Mouse (Mus musculus): ENCODE measurements around the gene Emc6. TPM values are rescaled to one million over a fixed set of nuclear protein-coding genes. Genes with fewer than 3 reads are reported as not detected.

Gene Emc6
- total RNA-seq (2014; rRNA removed; ENCODE audit: low replicate concordance) (122 and 178 TPM in 2 replicates), polyA plus RNA-seq (2015; fragmentation: Nextera tagmentation; extraction: Ambion mirVana) (123 and 132 TPM in 2 replicates)

- ATAC-seq (ENCODE audit: insufficient read depth, low read depth) = peak; percentile 97
- under 1% methylated on average over 71 of the region's 81 CpGs for whole genome bisulfite sequencing
- H3K4me2 ChIP-seq (ENCODE audit: low read depth, low read length) = peak within 1 kb of the TSS; percentile 86
Observed at GRCm38 (mm10) chr11:73176608-73177508, at the start of gene Emc6, which contains the start of gene Tax1bp3. Emc6 (minus strand) TSS chr11:73177037. Tax1bp3 (plus strand) TSS chr11:73177083.

GRCm38 (mm10) chr11:73225856-73226255 is 49.0 kb upstream of the Emc6 start:
- TF ChIP-seq EP300 (IDR thresholded peaks at IDR 0.05; ENCODE audit: low read depth) (no peak), CTCF (IDR thresholded peaks at IDR 0.05; ENCODE audit: low read depth) (no peak)
- DNase-seq (ENCODE audit: low spot score) = no peak
- no peaks in the 10 kb centered on the region for H3K27me3 ChIP-seq (ENCODE audit: control insufficient read depth, insufficient read depth, low read length)
- H3K36me3 ChIP-seq (replicated peaks; ENCODE audit: control insufficient read depth, insufficient read depth, low read length) = no peaks in the 10 kb centered on the region
- no peak overlapping the region for H3K27ac ChIP-seq (ENCODE audit: low read depth)
- no peak overlapping the region for H3K4me2 ChIP-seq (ENCODE audit: low read depth, low read length)
- ATAC-seq (ENCODE audit: insufficient read depth, low read depth) = no peak
- H3K9me3 ChIP-seq (replicated peaks; ENCODE audit: control insufficient read depth, low read length) = no peaks in the 10 kb centered on the region
- H3K4me3 ChIP-seq (ENCODE audit: low read depth, low read length) = no peak overlapping the region
- H3K9ac ChIP-seq (replicated peaks; ENCODE audit: low read depth, low read length) = no peak overlapping the region
- H3K4me1 ChIP-seq (ENCODE audit: control insufficient read depth, insufficient read depth) = no peaks in the 10 kb centered on the region
- WGBS = 80% methylated on average over 6 of the region's 6 CpGs

More at GRCm38 (mm10) chr11:73176608-73177508, at the start of gene Emc6, which contains the start of gene Tax1bp3:
- Histone ChIP-seq H3K4me1 (ENCODE audit: control insufficient read depth, insufficient read depth) (peaks cover 28% of the 10 kb centered on the region; the same call in 1 of the 2 replicates), H3K36me3 (replicated peaks; ENCODE audit: control insufficient read depth, insufficient read depth, low read length) (peaks cover 21% of the 10 kb centered on the region), H3K9me3 (replicated peaks; ENCODE audit: control insufficient read depth, low read length) (no peaks in the 10 kb centered on the region), H3K4me3 (ENCODE audit: low read depth, low read length) (peak within 1 kb of the TSS; percentile 77), H3K27me3 (ENCODE audit: control insufficient read depth, insufficient read depth, low read length) (no peaks in the 10 kb centered on the region), H3K27ac (ENCODE audit: low read depth) (peak within 1 kb of the TSS; percentile 97), H3K9ac (replicated peaks; ENCODE audit: low read depth, low read length) (peak within 1 kb of the TSS; percentile 83)
- DNase-seq (ENCODE audit: low spot score) = peak; percentile 99
- peak; percentile 23; the same call in 1 of the 2 replicates for TF ChIP-seq EP300 (IDR thresholded peaks at IDR 0.05; ENCODE audit: low read depth)
- TF ChIP-seq CTCF (IDR thresholded peaks at IDR 0.05; ENCODE audit: low read depth) = no peak

- peak; percentile 49 for TF ChIP-seq CTCF (IDR thresholded peaks at IDR 0.05; ENCODE audit: low read depth)
- no peak for TF ChIP-seq EP300 (IDR thresholded peaks at IDR 0.05; ENCODE audit: low read depth)
- 72% methylated on average over 2 of the region's 2 CpGs for WGBS
- DNase-seq (ENCODE audit: low spot score) = no peak
Observed at GRCm38 (mm10) chr11:73223966-73224365, 47.1 kb upstream of the Emc6 start.

GRCm38 (mm10) chr11:73222846-73223245 is 46.0 kb upstream of the Emc6 start:
- no peaks in the 10 kb centered on the region for H3K4me1 ChIP-seq (ENCODE audit: control insufficient read depth, insufficient read depth)
- no peak overlapping the region for H3K27ac ChIP-seq (ENCODE audit: low read depth)
- no peak overlapping the region for H3K4me2 ChIP-seq (ENCODE audit: low read depth, low read length)
- no peak for ATAC-seq (ENCODE audit: insufficient read depth, low read depth)
- no peaks in the 10 kb centered on the region for H3K36me3 ChIP-seq (replicated peaks; ENCODE audit: control insufficient read depth, insufficient read depth, low read length)
- H3K4me3 ChIP-seq (ENCODE audit: low read depth, low read length) = no peak overlapping the region
- no peaks in the 10 kb centered on the region for H3K27me3 ChIP-seq (ENCODE audit: control insufficient read depth, insufficient read depth, low read length)
- no peak overlapping the region for H3K9ac ChIP-seq (replicated peaks; ENCODE audit: low read depth, low read length)
- TF ChIP-seq CTCF (IDR thresholded peaks at IDR 0.05; ENCODE audit: low read depth) = no peak
- TF ChIP-seq EP300 (IDR thresholded peaks at IDR 0.05; ENCODE audit: low read depth) = no peak
- H3K9me3 ChIP-seq (replicated peaks; ENCODE audit: control insufficient read depth, low read length) = no peaks in the 10 kb centered on the region
- DNase-seq (ENCODE audit: low spot score) = no peak
- WGBS = 26% methylated on average over 5 of the region's 5 CpGs

More at GRCm38 (mm10) chr11:73223966-73224365, 47.1 kb upstream of the Emc6 start:
- peak; percentile 47; the same call in 1 of the 2 replicates for ATAC-seq (ENCODE audit: insufficient read depth, low read depth)
- Histone ChIP-seq H3K4me2 (ENCODE audit: low read depth, low read length) (no peak overlapping the region), H3K36me3 (replicated peaks; ENCODE audit: control insufficient read depth, insufficient read depth, low read length) (no peaks in the 10 kb centered on the region), H3K9me3 (replicated peaks; ENCODE audit: control insufficient read depth, low read length) (no peaks in the 10 kb centered on the region), H3K4me3 (ENCODE audit: low read depth, low read length) (no peak overlapping the region), H3K9ac (replicated peaks; ENCODE audit: low read depth, low read length) (no peak overlapping the region), H3K27ac (ENCODE audit: low read depth) (no peak overlapping the region), H3K27me3 (ENCODE audit: control insufficient read depth, insufficient read depth, low read length) (no peaks in the 10 kb centered on the region), H3K4me1 (ENCODE audit: control insufficient read depth, insufficient read depth) (no peaks in the 10 kb centered on the region)

DNA sequence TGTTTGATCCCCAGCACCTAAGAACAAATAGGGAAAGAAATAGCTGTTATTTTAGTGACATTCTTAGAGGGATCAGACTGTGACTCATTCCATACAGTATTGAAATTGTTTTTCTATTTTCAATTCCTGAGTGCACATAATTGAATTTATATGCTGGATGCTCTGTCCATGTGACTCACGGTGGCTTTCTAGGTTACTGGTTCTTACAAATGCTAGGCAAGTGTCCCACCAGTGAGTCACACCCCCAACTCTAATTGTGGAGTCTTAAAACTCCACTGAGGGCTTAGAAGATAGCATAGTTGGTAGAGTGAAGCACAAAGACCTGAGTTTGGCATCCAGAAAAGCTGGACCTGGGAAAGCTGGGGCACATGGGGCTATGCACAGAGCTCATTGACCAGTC is 43.8 kb upstream of the Emc6 start:
- H3K4me2 ChIP-seq (ENCODE audit: low read depth, low read length) = no peak overlapping the region
- TF ChIP-seq EP300 (IDR thresholded peaks at IDR 0.05; ENCODE audit: low read depth) (no peak), CTCF (IDR thresholded peaks at IDR 0.05; ENCODE audit: low read depth) (no peak)
- H3K4me3 ChIP-seq (ENCODE audit: low read depth, low read length) = no peak overlapping the region
- H3K4me1 ChIP-seq (ENCODE audit: control insufficient read depth, insufficient read depth) = no peaks in the 10 kb centered on the region
- ATAC-seq (ENCODE audit: insufficient read depth, low read depth) (no peak), DNase-seq (ENCODE audit: low spot score) (no peak)
- no peaks in the 10 kb centered on the region for H3K27me3 ChIP-seq (ENCODE audit: control insufficient read depth, insufficient read depth, low read length)
- 76% methylated on average over 1 of the region's 1 CpGs for WGBS
- no peak overlapping the region for H3K27ac ChIP-seq (ENCODE audit: low read depth)
- H3K9ac ChIP-seq (replicated peaks; ENCODE audit: low read depth, low read length) = no peak overlapping the region
- no peaks in the 10 kb centered on the region for H3K36me3 ChIP-seq (replicated peaks; ENCODE audit: control insufficient read depth, insufficient read depth, low read length)
- H3K9me3 ChIP-seq (replicated peaks; ENCODE audit: control insufficient read depth, low read length) = no peaks in the 10 kb centered on the region

Measured in heart, postnatal 0 days (tissue).